Mouse (Mus musculus): ENCODE data around the gene Srrt. TPM values are rescaled to one million over a fixed set of nuclear protein-coding genes. Genes with fewer than 3 reads are reported as not detected.

Srrt gene
- total and polyA plus RNA-seq, 3 experiments: 291 to 454 TPM; not detected in 1

- TF ChIP-seq E2F4 (IDR thresholded peaks at IDR 0.05; ENCODE audit: borderline replicate concordance, low read depth, low read length): no peak
- TF ChIP-seq CTCF (IDR thresholded peaks at IDR 0.05 in 2 of 3, conservative IDR thresholded peaks at IDR 0.05 in 1 of 3; ENCODE audit: control insufficient read depth in 1 of 3, insufficient read depth in 1 of 3, low read depth in 2 of 3, low read length in 3 of 3, poor library complexity in 1 of 3, severe bottlenecking in 1 of 3): peak; percentile 62 to 82 (median 67)
- peak; percentile 99 for TF ChIP-seq MXI1 (IDR thresholded peaks at IDR 0.05; ENCODE audit: low read depth, low read length)
- peak; percentile 91 for TF ChIP-seq MAX (IDR thresholded peaks at IDR 0.05; ENCODE audit: low read length)
- TF ChIP-seq POLR2A (IDR thresholded peaks at IDR 0.05; ENCODE audit: control insufficient read depth in 1 of 2, insufficient read depth in 1 of 2, low read depth in 1 of 2, low read length in 2 of 2, poor library complexity in 1 of 2): peak; percentile 37 to 63; a peak in 2 of 4 replicates
- TF ChIP-seq SIN3A (IDR thresholded peaks at IDR 0.05; ENCODE audit: low read length): peak; percentile 81
- TF ChIP-seq HCFC1 (IDR thresholded peaks at IDR 0.05; ENCODE audit: low read depth, low read length): 0 out of 2 replicates have a peak, but pooled peaks have one; percentile 6
- TF ChIP-seq RCOR1 (IDR thresholded peaks at IDR 0.05; ENCODE audit: low read depth, low read length): no peak
- TF ChIP-seq ZMIZ1 (IDR thresholded peaks at IDR 0.05; ENCODE audit: low read depth, low read length): no peak
- TF ChIP-seq CHD1 (IDR thresholded peaks at IDR 0.05; ENCODE audit: low read depth, low read length): 0 out of 2 replicates have a peak, but pooled peaks have one; percentile 10
- peak; percentile 60 for TF ChIP-seq NELFE (IDR thresholded peaks at IDR 0.05; ENCODE audit: low read depth, low read length)
- no peak for TF ChIP-seq TCF12 (IDR thresholded peaks at IDR 0.05; ENCODE audit: low read depth, low read length)
- TF ChIP-seq TBP (IDR thresholded peaks at IDR 0.05; ENCODE audit: low read depth, low read length): peak; percentile 65
- TF ChIP-seq MYC (IDR thresholded peaks at IDR 0.05; ENCODE audit: low read depth, low read length): peak; percentile 84; the same call in 1 of the 2 replicates
- TF ChIP-seq ZC3H11A (IDR thresholded peaks at IDR 0.05; ENCODE audit: low read depth, low read length): peak; percentile 47
- TF ChIP-seq RAD21 (IDR thresholded peaks at IDR 0.05; ENCODE audit: low read depth, low read length): peak; percentile 41
- no peak for TF ChIP-seq MEF2A (IDR thresholded peaks at IDR 0.05; ENCODE audit: extremely low read depth, insufficient replicate concordance, low read depth, low read length, poor library complexity, severe bottlenecking)
- TF ChIP-seq UBTF (IDR thresholded peaks at IDR 0.05; ENCODE audit: borderline replicate concordance, insufficient read depth, low read depth, low read length): no peak
- peak; percentile 58 for TF ChIP-seq SMC3 (IDR thresholded peaks at IDR 0.05; ENCODE audit: low read depth, low read length)
- no peak for TF ChIP-seq MYB (IDR thresholded peaks at IDR 0.05; ENCODE audit: low read depth, low read length)
- 0 out of 2 replicates have a peak, but pooled peaks have one; percentile 5 for TF ChIP-seq BHLHE40 (IDR thresholded peaks at IDR 0.05; ENCODE audit: borderline replicate concordance, low read depth, low read length)
- no peak within 1 kb of the TSS for H3K27ac ChIP-seq (ENCODE audit: control insufficient read depth, low read depth, low read length)
Measured at GRCm38 (mm10) chr5:137333512-137334174, 26.2 kb upstream of the Srrt start, which contains the start of gene Slc12a9. Gene Slc12a9, minus strand, starts transcription at chr5:137333597.

More at GRCm38 (mm10) chr5:137333512-137334174, 26.2 kb upstream of the Srrt start, which contains the start of gene Slc12a9:
- no peaks in the 10 kb centered on the region for H3K27me3 ChIP-seq (ENCODE audit: control insufficient read depth in 1 of 2, insufficient read depth in 2 of 2, low read length in 2 of 2)
- peaks cover 0 to 9% of the 10 kb centered on the region in 2 experiments; a peak in 2 of 4 replicates for H3K36me3 ChIP-seq (ENCODE audit: control insufficient read depth in 1 of 2, insufficient read depth in 2 of 2, low read length in 2 of 2)
- H3K4me3 ChIP-seq (ENCODE audit: control insufficient read depth in 1 of 2, insufficient read depth in 1 of 2, low read depth in 2 of 2, low read length in 2 of 2): peak within 1 kb of the TSS; percentile 65 to 84
- H3K4me1 ChIP-seq (ENCODE audit: control insufficient read depth in 1 of 2, insufficient read depth in 2 of 2, low read length in 2 of 2): peaks cover 2 to 15% of the 10 kb centered on the region in 2 experiments
- peak within 1 kb of the TSS; percentile 66 for H3K9ac ChIP-seq (ENCODE audit: control insufficient read depth, low read depth, low read length, poor library complexity, severe bottlenecking)
- H3K9me3 ChIP-seq (replicated peaks; ENCODE audit: insufficient read depth, low read length): no peaks in the 10 kb centered on the region
- no peaks in the 10 kb centered on the region; the same call in 1 of the 2 replicates for H3K79me2 ChIP-seq (ENCODE audit: control insufficient read depth, insufficient read depth, low read length, poor library complexity)
- DNase-seq (ENCODE audit: low read depth, low spot score): peak; percentile 95

All from MEL (cell line).